In the genomic region with DNA sequence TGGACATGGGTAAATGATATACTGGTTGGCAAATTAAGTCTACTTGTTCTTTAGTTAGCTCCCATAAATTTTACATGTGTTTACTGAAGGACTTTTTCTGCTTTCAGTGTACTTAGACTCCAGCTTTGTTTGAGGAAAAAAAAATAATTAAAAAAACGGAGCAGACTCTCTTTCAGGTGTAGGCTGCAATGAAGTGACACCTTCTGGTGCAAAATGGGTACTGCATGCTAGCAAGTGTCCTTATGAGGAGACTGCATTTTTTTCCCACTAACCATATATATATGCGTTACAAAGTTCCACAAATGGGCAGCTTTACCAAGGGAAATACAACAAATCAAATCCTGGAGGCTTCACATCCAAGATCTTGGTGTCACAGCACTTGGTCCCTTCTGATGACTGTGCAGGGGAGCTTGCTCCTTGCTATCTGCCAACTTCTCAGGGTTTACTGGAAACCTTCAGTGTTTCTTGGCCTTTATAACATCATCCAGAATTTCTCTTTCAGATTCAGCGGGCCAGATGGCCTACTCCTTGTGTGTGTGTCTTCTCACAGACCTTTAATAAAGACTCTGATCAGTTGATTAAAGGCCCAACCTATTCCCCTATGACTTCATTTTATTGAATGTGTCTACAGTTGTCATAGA, we compare ENCODE assay signal across 9 mouse cellular contexts. TPM values are rescaled to one million over a fixed set of nuclear protein-coding genes. Genes with fewer than 3 reads are reported as not detected.
DNase-seq lines count a peak whose midpoint lies in the region; ATAC-seq and TF ChIP-seq lines count a peak whose summit lies in the region.
"Had no signal": no experiment of that assay in that cellular context is flagged by ENCODE, and none has a peak within 500 bp of the region (broad histone marks: within the 10 kb centered on the region; RNA-seq: fewer than 3 reads in every experiment).

No protein-coding gene starts in this region.

- H3K9ac ChIP-seq in forebrain, embryonic 14.5 days (ENCODE audit: low read length) = no peak overlapping the region
- no peak overlapping the region for H3K9ac ChIP-seq in intestine, embryonic 14.5 days (ENCODE audit: low read length)
- no peak overlapping the region for H3K9ac ChIP-seq in midbrain, embryonic 12.5 days (replicated peaks)
- H3K9ac ChIP-seq: liver, embryonic 13.5 days had no signal

- intact Hi-C loops in left cerebral cortex, adult 2 months (cut with DNase I) = no loop called here

- no peaks in the 10 kb centered on the region for H3K27me3 ChIP-seq in forebrain, embryonic 14.5 days (replicated peaks; ENCODE audit: control insufficient read depth, insufficient read depth, low read length)
- no peaks in the 10 kb centered on the region for H3K27me3 ChIP-seq in intestine, embryonic 14.5 days (replicated peaks; ENCODE audit: control insufficient read depth, insufficient read depth, low read length)
- H3K27me3 ChIP-seq in midbrain, embryonic 12.5 days = no peaks in the 10 kb centered on the region
- no peaks in the 10 kb centered on the region for H3K27me3 ChIP-seq in spleen, adult 2 months (ENCODE audit: control insufficient read depth, insufficient read depth, low read length)
- H3K27me3 ChIP-seq: liver, embryonic 13.5 days had no signal

- no peak for TF ChIP-seq POLR2A in spleen, adult 2 months (IDR thresholded peaks at IDR 0.05; ENCODE audit: low read depth, low read length)

- peak; percentile 79 for ATAC-seq in forebrain, embryonic 14.5 days
- peak; percentile 53; the same call in 1 of the 2 replicates for ATAC-seq in intestine, embryonic 14.5 days (replicated peaks; ENCODE audit: low FRiP score, low TSS enrichment, low read depth)
- peak; percentile 68 for ATAC-seq in midbrain, embryonic 12.5 days (ENCODE audit: low FRiP score, low read depth)

- no peak overlapping the region for H3K4me2 ChIP-seq in forebrain, embryonic 14.5 days (ENCODE audit: low read length)
- no peak overlapping the region for H3K4me2 ChIP-seq in intestine, embryonic 14.5 days (ENCODE audit: low read length)
- no peak overlapping the region for H3K4me2 ChIP-seq in midbrain, embryonic 12.5 days (replicated peaks)
- H3K4me2 ChIP-seq: liver, embryonic 13.5 days had no signal

- no peaks in the 10 kb centered on the region for H3K36me3 ChIP-seq in forebrain, embryonic 14.5 days (ENCODE audit: control insufficient read depth, insufficient read depth, low read length)
- no peaks in the 10 kb centered on the region for H3K36me3 ChIP-seq in intestine, embryonic 14.5 days (ENCODE audit: control insufficient read depth, insufficient read depth, low read length)
- no peaks in the 10 kb centered on the region for H3K36me3 ChIP-seq in midbrain, embryonic 12.5 days
- H3K36me3 ChIP-seq in spleen, adult 2 months (ENCODE audit: control insufficient read depth, insufficient read depth, low read length) = no peaks in the 10 kb centered on the region
- H3K36me3 ChIP-seq: liver, embryonic 13.5 days had no signal

- peak; percentile 99 for TF ChIP-seq CTCF in left cerebral cortex, adult 2 months (IDR thresholded peaks at IDR 0.05)
- peak; percentile 36; the same call in 1 of the 2 replicates for TF ChIP-seq CTCF in spleen, adult 2 months (IDR thresholded peaks at IDR 0.05; ENCODE audit: extremely low read depth, insufficient read depth, insufficient read length, insufficient replicate concordance)

- 20% methylated on average over 3 of the region's 3 CpGs for WGBS in forebrain, embryonic 14.5 days
- 31% methylated on average over 3 of the region's 3 CpGs for WGBS in intestine, embryonic 14.5 days
- WGBS in midbrain, embryonic 12.5 days = 27% methylated on average over 3 of the region's 3 CpGs
- WGBS in spleen, adult 2 months = 26% methylated on average over 3 of the region's 3 CpGs

- H3K4me1 ChIP-seq in forebrain, embryonic 14.5 days (ENCODE audit: control insufficient read depth, insufficient read depth, low read length) = no peaks in the 10 kb centered on the region
- H3K4me1 ChIP-seq in intestine, embryonic 14.5 days (replicated peaks; ENCODE audit: control insufficient read depth, insufficient read depth, low read length) = no peaks in the 10 kb centered on the region
- H3K4me1 ChIP-seq in midbrain, embryonic 12.5 days = no peaks in the 10 kb centered on the region
- H3K4me1 ChIP-seq in spleen, adult 2 months (ENCODE audit: control insufficient read depth, insufficient read depth, insufficient read length) = no peaks in the 10 kb centered on the region
- H3K4me1 ChIP-seq: liver, embryonic 13.5 days had no signal

- H3K27ac ChIP-seq in forebrain, embryonic 14.5 days (ENCODE audit: low read depth, low read length) = no peak overlapping the region
- H3K27ac ChIP-seq in intestine, embryonic 14.5 days (ENCODE audit: low read depth) = no peak overlapping the region
- no peak overlapping the region for H3K27ac ChIP-seq in left cerebral cortex, adult 2 months
- H3K27ac ChIP-seq in midbrain, embryonic 12.5 days (replicated peaks) = no peak overlapping the region
- H3K27ac ChIP-seq in spleen, adult 2 months (ENCODE audit: insufficient read depth, low read length) = no peak overlapping the region
- H3K27ac ChIP-seq: liver, embryonic 13.5 days had no signal

- DNase-seq in adrenal gland, adult 18-20 months (ENCODE audit: low spot score in 2 of 2) = peak; percentile 44 to 46
- DNase-seq in adrenal gland, adult 8-10 months = no peak
- peak; percentile 47 for DNase-seq in c-Kit-positive CD71-negative TER-119-negative erythroid progenitor cells, embryonic 14.5 days (ENCODE audit: low read depth)
- peak; percentile 85 for DNase-seq in forebrain, embryonic 14.5 days (ENCODE audit: low spot score)
- DNase-seq in intestine, embryonic 14.5 days (ENCODE audit: low spot score) = peak; percentile 68
- DNase-seq in left cerebral cortex, adult 2 months (ENCODE audit: extremely low spot score in 1 of 2, low spot score in 2 of 2) = peak; percentile 70 to 73
- peak; percentile 45 to 68 for DNase-seq in spleen, adult 2 months (ENCODE audit: low read depth in 1 of 2, low spot score in 2 of 2)
- DNase-seq: liver, embryonic 13.5 days had no signal

- H3K4me3 ChIP-seq in forebrain, embryonic 14.5 days (ENCODE audit: low read depth, low read length) = no peak overlapping the region
- H3K4me3 ChIP-seq in intestine, embryonic 14.5 days (ENCODE audit: low read depth, low read length) = no peak overlapping the region
- no peak overlapping the region for H3K4me3 ChIP-seq in left cerebral cortex, adult 2 months
- no peak overlapping the region for H3K4me3 ChIP-seq in midbrain, embryonic 12.5 days
- no peak overlapping the region for H3K4me3 ChIP-seq in spleen, adult 2 months (ENCODE audit: extremely low read depth, insufficient read depth, insufficient read length)
- H3K4me3 ChIP-seq: liver, embryonic 13.5 days had no signal

- H3K9me3 ChIP-seq in forebrain, embryonic 14.5 days (replicated peaks; ENCODE audit: control insufficient read depth, low read length) = no peaks in the 10 kb centered on the region
- no peaks in the 10 kb centered on the region for H3K9me3 ChIP-seq in intestine, embryonic 14.5 days (ENCODE audit: control insufficient read depth, low read length)
- no peaks in the 10 kb centered on the region for H3K9me3 ChIP-seq in midbrain, embryonic 12.5 days
- H3K9me3 ChIP-seq: liver, embryonic 13.5 days had no signal

RNA-seq across cellular contexts. Expression of a gene that starts 44.3 kb away (rescaled TPM):
- 10 to 100 TPM; 23.5 to 42.7 TPM for total RNA-seq in adrenal gland, adult 18-20 months (2021)
- 10 to 100 TPM; 25.5 to 38.9 (median 31.9) TPM for total RNA-seq in adrenal gland, adult 8-10 months (2022)
- 11.2 and 14.2 TPM in 2 replicates for polyA plus RNA-seq in forebrain, embryonic 14.5 days (2014; fragmentation: Nextera tagmentation; extraction: Ambion mirVana)
- polyA plus RNA-seq in intestine, embryonic 14.5 days (2014; fragmentation: Nextera tagmentation; extraction: Ambion mirVana) = 20.6 and 22.4 TPM in 2 replicates
- 10 to 100 TPM; 11.3 to 11.5 TPM for total RNA-seq in left cerebral cortex, adult 2 months (2021)
- polyA plus RNA-seq in midbrain, embryonic 12.5 days (2016; fragmentation: Nextera tagmentation; extraction: Ambion mirVana) = 24.5 and 26.3 TPM in 2 replicates
- polyA plus RNA-seq in spleen, adult 2 months (2012; rRNA removed) = 56.1 and 106 TPM in 2 replicates

RNA-seq across cellular contexts. Expression of a gene that starts 59.0 kb away (rescaled TPM):
- 10 to 100 TPM; 26.9 to 38.0 TPM for total RNA-seq in adrenal gland, adult 18-20 months (2021)
- 10 to 100 TPM; 32.4 to 45.8 (median 38.9) TPM for total RNA-seq in adrenal gland, adult 8-10 months (2022)
- polyA plus RNA-seq in forebrain, embryonic 14.5 days (2014; fragmentation: Nextera tagmentation; extraction: Ambion mirVana) = 21.7 and 24.2 TPM in 2 replicates
- 41.8 and 48.5 TPM in 2 replicates for polyA plus RNA-seq in intestine, embryonic 14.5 days (2014; fragmentation: Nextera tagmentation; extraction: Ambion mirVana)
- total RNA-seq in left cerebral cortex, adult 2 months (2021) = 10 to 100 TPM; 23.8 to 24.0 TPM
- polyA plus RNA-seq in midbrain, embryonic 12.5 days (2016; fragmentation: Nextera tagmentation; extraction: Ambion mirVana) = 22.9 and 25.8 TPM in 2 replicates
- polyA plus RNA-seq in spleen, adult 2 months (2012; rRNA removed) = 3.1 and 3.5 TPM in 2 replicates
